Mouse (Mus musculus) ES-E14 (cell line): ENCODE results near the gene Prm2. TPM values are rescaled to one million over a fixed set of nuclear protein-coding genes. Genes with fewer than 3 reads are reported as not detected.

ENCODE experiments used
- DNase-seq: peaks from one replicate; pipeline ENCODE4 v3.0.0-alpha.2; 2013; ENCODE audit warnings: low read depth, low spot score
- H3K27ac ChIP-seq: 2 replicates; pipeline ENCODE4 v1.5.1; 2012; ENCODE audit warnings: low read depth, mild to moderate bottlenecking, low read length, moderate library complexity, mixed read lengths; ENCODE audit not compliant: poor library complexity, insufficient read depth, severe bottlenecking
- H3K36me3 ChIP-seq: 2 replicates; pipeline ENCODE4 v1.6.1; 2012; ENCODE audit warnings: mild to moderate bottlenecking, low read length, moderate library complexity, mixed read lengths; ENCODE audit not compliant: control insufficient read depth, poor library complexity, insufficient read depth, severe bottlenecking
- H3K4me1 ChIP-seq, 2 experiments: fragments of 150-350 bp in 1 of 2; sonication (generic) in 1 of 2; 2 replicates each; pipeline ENCODE4 v1.6.1; 2012; ENCODE audit warnings: low read length in 2 of 2, mild to moderate bottlenecking in 1 of 2, mixed read lengths in 1 of 2; ENCODE audit not compliant: control insufficient read depth in 2 of 2, insufficient read depth in 2 of 2, poor library complexity in 1 of 2
- H3K4me3 ChIP-seq, 2 experiments: fragments of 150-350 bp in 1 of 2; sonication (generic) in 1 of 2; 2 replicates each; pipeline ENCODE4 v1.5.1; 2012; ENCODE audit warnings: low read length in 2 of 2, low read depth in 1 of 2, mild to moderate bottlenecking in 1 of 2, mixed read lengths in 1 of 2; ENCODE audit not compliant: insufficient read depth in 1 of 2, poor library complexity in 1 of 2, severe bottlenecking in 1 of 2
- H3K9ac ChIP-seq: 2 replicates; pipeline ENCODE4 v1.6.1; 2012; ENCODE audit warnings: low read depth, mild to moderate bottlenecking, low read length, mixed read lengths; ENCODE audit not compliant: poor library complexity, insufficient read depth, severe bottlenecking
- H3K9me3 ChIP-seq: fragments of 150-350 bp; sonication (generic); 2 replicates; pipeline ENCODE4 v1.6.1; 2012; ENCODE audit warnings: low read depth, mild to moderate bottlenecking, low read length; ENCODE audit not compliant: control insufficient read depth, insufficient read depth
- CHD2 ChIP-seq: IDR thresholded peaks from 2 replicates; pipeline ENCODE4 v1.6.1; 2014; ENCODE audit warnings: mild to moderate bottlenecking, low read depth, low read length, inconsistent platforms
- HCFC1 ChIP-seq: IDR thresholded peaks from 2 replicates; pipeline ENCODE4 v1.6.1; 2012; ENCODE audit warnings: low read length, inconsistent platforms, borderline replicate concordance; ENCODE audit not compliant: insufficient read depth
- MAFK ChIP-seq: IDR thresholded peaks from 2 replicates; pipeline ENCODE4 v1.6.1; 2014; ENCODE audit warnings: mild to moderate bottlenecking, low read depth, low read length, inconsistent platforms; ENCODE audit not compliant: insufficient read depth
- ZC3H11A ChIP-seq: IDR thresholded peaks from 2 replicates; pipeline ENCODE4 v1.6.1; 2012; ENCODE audit warnings: low read depth, mild to moderate bottlenecking, inconsistent platforms, low read length, borderline replicate concordance
- ZNF384 ChIP-seq: IDR thresholded peaks from 2 replicates; pipeline ENCODE4 v1.6.1; 2012; ENCODE audit warnings: low read depth, low read length, inconsistent platforms
- in situ Hi-C, 2 experiments: fragments of 600-800 bp; cut with MboI; formaldehyde crosslinking; loops; one replicate each; pipeline ENCODE4 v1.15.1; 2025; ENCODE audit warnings: low sequenced_read_pairs in 2 of 2, inconsistent platforms in 1 of 2; ENCODE audit not compliant: unreplicated experiment in 2 of 2
- total RNA-seq: library from RNA; depleted of rRNA; stranded (reverse); fragments of 300-350 nt; gene quantifications from 2 replicates; pipeline ENCODE4 v1.2.3, GENCODE M21; 2012

Gene Prm2
- total RNA-seq, 1 experiment: not detected

DNA sequence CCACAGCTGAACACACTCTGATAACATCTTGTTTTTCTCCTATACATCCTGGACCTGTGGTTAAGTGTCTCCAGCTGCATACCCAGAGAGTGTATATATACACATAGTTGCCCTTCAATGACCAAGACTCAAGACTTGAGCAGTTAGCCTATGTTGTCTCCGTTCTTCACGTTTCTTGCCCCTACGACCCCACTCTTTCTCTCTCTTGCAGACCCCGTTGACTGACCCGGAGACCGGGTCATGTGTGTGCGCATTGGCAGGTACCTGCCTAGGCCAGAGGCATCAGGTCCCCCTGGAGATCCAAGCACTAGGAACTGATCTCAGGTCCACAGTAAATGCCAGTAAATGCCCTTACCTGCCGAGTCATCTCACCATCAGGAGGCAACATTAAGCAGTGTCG is 31.3 kb upstream of the Prm2 start:
- H3K9me3 ChIP-seq: no peaks in the 10 kb centered on the region
- no peak for DNase-seq
- H3K4me1 ChIP-seq: no peaks in the 10 kb centered on the region
- H3K4me3 ChIP-seq: no peak overlapping the region
- in situ Hi-C loops: no loop called here
- H3K36me3 ChIP-seq: no peaks in the 10 kb centered on the region
- no peak overlapping the region for H3K9ac ChIP-seq
- no peak for TF ChIP-seq HCFC1
- no peak for TF ChIP-seq MAFK
- TF ChIP-seq CHD2: no peak
- TF ChIP-seq ZC3H11A: no peak
- TF ChIP-seq ZNF384: no peak
- H3K27ac ChIP-seq: no peak overlapping the region

GRCm38 (mm10) chr16:10825840-10826239 is 29.9 kb upstream of the Prm2 start:
- Histone ChIP-seq H3K4me1 (no peaks in the 10 kb centered on the region), H3K9me3 (no peaks in the 10 kb centered on the region), H3K4me3 (no peak overlapping the region), H3K36me3 (no peaks in the 10 kb centered on the region), H3K9ac (no peak overlapping the region), H3K27ac (no peak overlapping the region)
- DNase-seq: no peak
- in situ Hi-C loops: no loop called here
- TF ChIP-seq ZNF384: no peak
- TF ChIP-seq HCFC1: no peak
- no peak for TF ChIP-seq ZC3H11A
- no peak for TF ChIP-seq CHD2
- no peak for TF ChIP-seq MAFK

- no peak for DNase-seq
- TF ChIP-seq ZNF384 (no peak), HCFC1 (no peak), CHD2 (no peak), ZC3H11A (no peak), MAFK (no peak)
- Histone ChIP-seq H3K27ac (no peak overlapping the region), H3K4me3 (no peak overlapping the region), H3K9ac (no peak overlapping the region), H3K4me1 (no peaks in the 10 kb centered on the region), H3K9me3 (no peaks in the 10 kb centered on the region), H3K36me3 (no peaks in the 10 kb centered on the region)
- in situ Hi-C loops: no loop called here
Observed at GRCm38 (mm10) chr16:10824536-10824935, 28.6 kb upstream of the Prm2 start.

DNA sequence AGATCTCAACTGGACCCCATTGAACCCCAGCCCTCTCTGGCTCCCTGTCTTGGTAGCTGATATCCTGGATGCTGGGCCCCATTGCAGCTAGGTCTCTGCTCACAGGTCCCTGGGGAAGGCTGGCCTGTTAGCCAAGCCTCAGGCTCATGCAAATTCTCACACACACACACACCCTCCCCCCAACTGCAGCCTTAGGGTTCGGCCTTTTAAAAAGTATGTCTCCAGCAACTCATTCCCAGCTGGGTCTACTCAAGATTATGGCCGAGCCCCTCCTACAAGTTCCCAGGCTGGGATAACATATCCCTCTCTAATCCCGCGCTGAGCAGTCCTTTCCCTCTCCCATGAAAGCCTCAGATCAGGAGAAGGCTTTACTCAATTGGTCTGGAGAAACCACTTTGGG is 25.5 kb upstream of the Prm2 start:
- no peaks in the 10 kb centered on the region for H3K9me3 ChIP-seq
- no peak for DNase-seq
- in situ Hi-C loops: no loop called here

DNA sequence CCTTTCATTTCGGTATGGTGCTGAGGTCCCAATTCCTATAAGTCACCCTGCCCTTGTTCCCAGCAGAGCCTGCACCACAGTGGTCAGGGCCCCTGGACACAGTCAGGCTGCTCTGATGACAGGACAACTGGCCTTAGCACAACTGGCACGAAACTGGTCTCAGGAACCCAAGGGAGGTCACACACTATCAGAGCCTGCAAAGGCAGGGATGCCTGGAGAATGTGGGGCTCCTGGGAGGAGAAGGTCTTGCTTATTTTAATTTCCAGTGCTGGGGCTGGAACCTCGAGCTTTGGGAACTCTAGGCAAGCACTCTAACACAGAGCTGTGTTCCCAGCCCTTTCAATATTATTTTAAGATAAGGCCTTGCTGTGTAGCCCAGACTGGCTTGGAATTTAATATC is 24.0 kb upstream of the Prm2 start:
- H3K4me3 ChIP-seq: no peak overlapping the region
- H3K9me3 ChIP-seq: no peaks in the 10 kb centered on the region
- TF ChIP-seq ZNF384 (no peak), MAFK (no peak), HCFC1 (no peak), ZC3H11A (no peak), CHD2 (no peak)
- H3K36me3 ChIP-seq: no peaks in the 10 kb centered on the region
- H3K9ac ChIP-seq: no peak overlapping the region
- H3K4me1 ChIP-seq: peaks cover 0 to under 1% of the 10 kb centered on the region in 2 experiments; a peak in 1 of 4 replicates
- DNase-seq: no peak
- in situ Hi-C loops: no loop called here
- no peak overlapping the region for H3K27ac ChIP-seq

More for the DNA sequence above, 25.5 kb upstream of the Prm2 start:
- Histone ChIP-seq H3K9ac (no peak overlapping the region), H3K27ac (no peak overlapping the region), H3K4me3 (no peak overlapping the region), H3K4me1 (no peaks in the 10 kb centered on the region), H3K36me3 (no peaks in the 10 kb centered on the region)
- TF ChIP-seq HCFC1: no peak
- TF ChIP-seq MAFK: no peak
- no peak for TF ChIP-seq ZC3H11A
- TF ChIP-seq CHD2: no peak
- no peak for TF ChIP-seq ZNF384
